Mouse (Mus musculus): ENCODE measurements around the gene Ust.

DNA sequence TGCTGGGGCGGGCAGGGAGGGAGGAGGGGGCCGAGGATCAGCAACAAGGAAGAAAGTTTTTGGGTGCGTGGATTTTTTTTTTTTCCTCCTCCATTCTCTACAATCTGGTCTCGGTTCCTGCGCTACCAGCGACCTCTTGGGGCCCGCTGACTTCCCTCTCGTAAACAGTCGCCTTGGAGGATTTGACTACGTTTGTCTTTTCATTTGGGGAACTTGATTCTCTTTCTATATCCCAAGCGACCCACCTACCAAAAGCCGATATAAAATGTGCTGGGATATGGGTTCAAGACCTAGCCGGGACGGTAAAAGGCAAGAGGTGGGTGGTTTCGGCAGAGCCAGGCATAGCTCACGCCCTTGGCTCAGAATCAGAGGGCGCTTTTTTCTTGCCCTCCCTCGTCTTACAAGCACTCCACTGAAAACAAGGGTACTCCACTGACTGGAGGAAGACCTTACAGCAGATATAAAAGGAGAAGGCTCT is 428 bp upstream of the Ust start:
- TF ChIP-seq CTCF (IDR thresholded peaks at IDR 0.05): peak; percentile 48
- TF ChIP-seq POLR2A (IDR thresholded peaks at IDR 0.05; ENCODE audit: insufficient read depth, low read depth, low read length): no peak

Data from heart, adult 2 months (tissue).